Mouse (Mus musculus): Measurements from ENCODE around the gene Olfm3.

- TF ChIP-seq POLR2A (IDR thresholded peaks at IDR 0.05; ENCODE audit: borderline replicate concordance, control insufficient read depth, low read depth, low read length) (no peak), CTCF (IDR thresholded peaks at IDR 0.05; ENCODE audit: control insufficient read depth, insufficient read depth, low read length) (no peak)
Observed at GRCm38 (mm10) chr3:114954904-114955303, 51.0 kb downstream of the Olfm3 start.
